Mouse (Mus musculus) G1E (cell line): ENCODE results near the gene Avpr1a.

ENCODE experiments used
- CTCF ChIP-seq: IDR thresholded peaks from 2 replicates; pipeline ENCODE4 v1.5.1; 2012; ENCODE audit warnings: low read depth, low read length, inconsistent platforms, mixed read lengths
- GATA1 ChIP-seq: IDR thresholded peaks from 2 replicates; pipeline ENCODE4 v1.6.1; 2012; ENCODE audit warnings: borderline replicate concordance, low read length, inconsistent platforms, mixed read lengths
- GATA2 ChIP-seq: IDR thresholded peaks from 2 replicates; pipeline ENCODE4 v1.6.1; 2012; ENCODE audit warnings: low read depth, low read length, inconsistent platforms, borderline replicate concordance
- POLR2AphosphoS5 ChIP-seq: IDR thresholded peaks from 2 replicates; pipeline ENCODE4 v1.6.1; 2012; ENCODE audit warnings: low read depth, low read length, inconsistent platforms; ENCODE audit not compliant: insufficient replicate concordance
- TAL1 ChIP-seq: conservative IDR thresholded peaks from 2 replicates; pipeline ENCODE4 v1.6.1; 2012; ENCODE audit warnings: low read depth, low read length, inconsistent platforms, mixed read lengths

- no peak for TF ChIP-seq CTCF
- no peak for TF ChIP-seq TAL1
- no peak for TF ChIP-seq POLR2AphosphoS5
- no peak for TF ChIP-seq GATA1
- no peak for TF ChIP-seq GATA2
Observed at GRCm38 (mm10) chr10:122402270-122402669, 46.0 kb upstream of the Avpr1a start.
